Mouse (Mus musculus) liver, embryonic 13.5 days (tissue): ENCODE data around the gene 3110001I22Rik. TPM values are rescaled to one million over a fixed set of nuclear protein-coding genes. Genes with fewer than 3 reads are reported as not detected.
A peak's percentile ranks its signal among the peaks of the same experiment; 100 is the strongest.
"Not testable (repeated sequence)": the region's sequence is repeated elsewhere in the genome, so short reads cannot be mapped to it uniquely, and the experiment has no call there.

Source experiments
- ATAC-seq: fragments of 200-750 bp; cut with Nextera tagmentation; 2 replicates; pipeline ENCODE4 v1.8.0; 2017; ENCODE audit warnings: low read depth, mild to moderate bottlenecking, moderate number of reproducible peaks, moderate library complexity
- DNase-seq: peaks from one replicate; pipeline ENCODE4 v3.0.0; 2022
- H3K27ac ChIP-seq: fragments of 300-500 bp; sonication (generic); 2 replicates; pipeline ENCODE4 v1.5.1; 2015; ENCODE audit warnings: moderate library complexity, mild to moderate bottlenecking, inconsistent platforms
- H3K27me3 ChIP-seq: fragments of 300-500 bp; sonication (generic); 2 replicates; pipeline ENCODE4 v1.6.1; 2015; ENCODE audit warnings: mild to moderate bottlenecking, inconsistent platforms
- H3K36me3 ChIP-seq: fragments of 300-500 bp; sonication (generic); 2 replicates; pipeline ENCODE4 v1.6.1; 2015; ENCODE audit warnings: mild to moderate bottlenecking, inconsistent platforms
- H3K4me1 ChIP-seq: fragments of 300-500 bp; sonication (generic); replicated peaks from 2 replicates; pipeline ENCODE4 v1.6.1; 2015; ENCODE audit warnings: inconsistent platforms
- H3K4me2 ChIP-seq: fragments of 300-500 bp; sonication (generic); 2 replicates; pipeline ENCODE4 v1.6.1; 2015; ENCODE audit warnings: inconsistent platforms, mild to moderate bottlenecking, moderate library complexity
- H3K4me3 ChIP-seq: fragments of 300-500 bp; sonication (generic); replicated peaks from 2 replicates; pipeline ENCODE4 v1.5.1; 2015; ENCODE audit warnings: mild to moderate bottlenecking, inconsistent platforms
- H3K9ac ChIP-seq: fragments of 300-500 bp; sonication (generic); 2 replicates; pipeline ENCODE4 v1.6.1; 2015; ENCODE audit warnings: mild to moderate bottlenecking, inconsistent platforms
- H3K9me3 ChIP-seq: fragments of 300-500 bp; sonication (generic); replicated peaks from 2 replicates; pipeline ENCODE4 v1.6.1; 2016; ENCODE audit warnings: inconsistent platforms
- WGBS: fragments of 180-500 bp; shearing (Covaris S2); methylation state at CpG from one replicate; pipeline ENCODE4 v1.1.7; 2015; ENCODE audit not compliant: insufficient replicate concordance; 5-methylcytosine and 5-hydroxymethylcytosine counted together
- polyA plus RNA-seq: library from polyadenylated mRNA; unstranded; fragments of >200 nt; fragmentation: Nextera tagmentation; extraction: Ambion mirVana; gene quantifications from 2 replicates; pipeline ENCODE4 v1.2.1, GENCODE M21; 2015

Gene 3110001I22Rik
- 3.0 and 3.1 TPM in 2 replicates for polyA plus RNA-seq

DNA sequence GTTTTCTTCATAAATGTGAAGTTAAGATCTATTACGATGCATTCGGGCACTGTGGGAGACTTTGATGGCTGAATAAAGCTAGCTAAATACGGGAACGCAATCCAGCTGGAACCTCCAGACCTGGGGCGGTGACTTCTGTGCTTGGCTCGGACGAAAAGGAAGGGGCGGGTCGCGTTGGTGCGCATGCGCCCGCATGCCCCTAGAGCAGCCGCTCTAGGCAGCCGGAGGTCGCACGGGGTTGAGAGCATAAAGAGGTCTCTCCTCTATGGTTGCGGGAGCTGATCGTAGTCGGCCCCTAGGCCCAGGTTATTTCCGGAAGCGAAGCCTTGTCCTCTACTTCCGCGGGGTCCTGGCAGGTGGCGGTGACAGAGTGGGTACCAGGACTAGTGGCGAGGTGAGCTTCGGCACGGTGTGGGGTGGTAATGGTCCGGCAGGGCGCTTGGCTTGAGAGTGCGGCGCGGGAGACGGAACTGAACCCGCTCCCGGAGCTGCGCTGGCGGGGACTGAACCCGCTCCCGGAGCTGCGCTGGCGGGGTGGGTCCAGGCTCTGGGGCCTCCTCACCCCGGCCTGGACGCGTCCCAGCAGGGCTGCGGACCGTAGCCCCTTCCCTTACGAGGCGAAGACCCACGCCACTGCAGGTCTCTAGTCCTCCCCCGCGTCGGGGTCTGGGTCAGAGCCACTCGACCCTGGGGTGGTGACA, at the start of gene 3110001I22Rik, which contains the start of gene Bfar:
Gene 3110001I22Rik (plus strand): TSS at position 245 of the 701 bp plus-strand sequence.
Gene Bfar (plus strand): TSS at position 174 of the 701 bp plus-strand sequence.
- ATAC-seq (peak; percentile 82), DNase-seq (peak; percentile 88)
- Histone ChIP-seq H3K27me3 (no peaks in the 10 kb centered on the region), H3K9ac (peak within 1 kb of the TSS; percentile 91), H3K4me3 (peak within 1 kb of the TSS; percentile 92), H3K4me1 (peaks cover 44% of the 10 kb centered on the region), H3K9me3 (no peaks in the 10 kb centered on the region), H3K4me2 (peak within 1 kb of the TSS; percentile 93), H3K36me3 (peaks cover 7% of the 10 kb centered on the region), H3K27ac (peak within 1 kb of the TSS; percentile 84)
- WGBS, result under 1% methylated on average over 54 of the region's 54 CpGs

DNA sequence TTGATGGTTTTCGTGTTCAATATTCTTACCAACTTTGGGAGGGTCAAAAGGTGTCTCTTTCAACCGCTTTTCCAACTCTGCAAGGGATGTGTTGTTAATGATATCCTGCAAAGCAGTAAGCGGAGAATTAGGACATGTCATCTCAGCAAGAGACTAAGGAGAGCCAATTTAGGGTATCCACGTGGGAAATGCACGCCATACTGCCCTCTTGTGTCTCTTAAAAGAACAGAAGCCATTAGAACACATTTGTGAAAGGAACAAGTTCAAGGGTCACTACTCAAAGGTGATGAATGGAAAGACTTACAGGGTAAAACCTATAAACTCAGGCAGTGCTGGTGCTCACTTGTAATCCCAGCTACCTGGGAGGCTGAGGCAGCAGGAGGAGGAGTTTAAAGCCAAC, 43.4 kb upstream of the 3110001I22Rik start:
- Histone ChIP-seq H3K27ac (no peak overlapping the region), H3K36me3 (peaks cover 70% of the 10 kb centered on the region), H3K4me2 (no peak overlapping the region), H3K9me3 (no peaks in the 10 kb centered on the region), H3K27me3 (no peaks in the 10 kb centered on the region), H3K4me1 (no peaks in the 10 kb centered on the region), H3K4me3 (no peak overlapping the region), H3K9ac (no peak overlapping the region)
- 54% methylated on average over 5 of the region's 5 CpGs for WGBS
- DNase-seq (no peak), ATAC-seq (no peak)

DNA sequence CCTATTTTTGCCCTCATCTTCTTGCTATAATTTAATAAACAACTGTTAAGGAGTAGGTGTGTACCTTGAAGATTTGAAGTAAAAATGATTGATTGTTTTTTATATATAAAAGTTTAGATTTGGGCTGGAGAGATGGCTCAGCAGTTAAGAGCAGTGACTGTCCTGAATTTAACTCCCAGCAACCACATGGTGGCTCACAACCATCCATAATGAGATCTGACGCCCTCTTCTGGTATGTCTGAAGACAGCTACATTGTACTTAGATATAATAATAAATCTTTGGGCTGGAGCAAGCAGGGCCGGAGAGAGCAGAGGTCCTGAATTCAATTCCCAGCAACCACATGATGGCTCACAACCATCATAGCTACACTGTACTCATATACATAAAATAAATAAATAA, 33.5 kb upstream of the 3110001I22Rik start:
- H3K9ac ChIP-seq, DNase-seq, H3K9me3 ChIP-seq, H3K27me3 ChIP-seq, H3K4me2 ChIP-seq, H3K4me3 ChIP-seq, ATAC-seq, H3K27ac ChIP-seq, H3K4me1 ChIP-seq: not testable (repeated sequence)
- H3K36me3 ChIP-seq, result peaks cover 46% of the 10 kb centered on the region
- whole genome bisulfite sequencing, result 52% methylated on average over 2 of the region's 2 CpGs

DNA sequence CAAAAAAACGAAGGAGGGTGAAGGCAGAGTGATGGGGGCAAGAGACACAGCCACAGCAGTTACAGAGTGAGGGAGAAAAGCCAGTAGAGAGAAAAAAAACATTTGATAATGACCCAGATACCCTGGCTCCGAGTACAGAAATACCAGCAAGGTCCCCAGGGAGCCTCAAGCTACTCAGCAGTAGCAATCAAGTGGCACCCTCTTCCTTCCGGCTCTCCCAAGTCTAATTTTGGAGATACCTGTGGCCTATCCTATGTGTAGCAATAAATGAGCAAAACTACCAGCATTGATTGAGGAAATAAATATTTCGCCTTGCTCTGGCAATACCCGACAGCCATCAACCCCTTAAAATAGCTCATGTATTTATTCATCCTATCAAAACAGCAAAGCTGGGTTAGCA, 32.2 kb upstream of the 3110001I22Rik start:
- Histone ChIP-seq H3K27me3 (no peaks in the 10 kb centered on the region), H3K4me3 (no peak overlapping the region), H3K9me3 (no peaks in the 10 kb centered on the region), H3K36me3 (peaks cover 39% of the 10 kb centered on the region), H3K4me2 (no peak overlapping the region), H3K27ac (no peak overlapping the region), H3K4me1 (no peaks in the 10 kb centered on the region), H3K9ac (no peak overlapping the region)
- ATAC-seq, result no peak
- no peak for DNase-seq
- WGBS, result 82% methylated on average over 5 of the region's 5 CpGs

DNA sequence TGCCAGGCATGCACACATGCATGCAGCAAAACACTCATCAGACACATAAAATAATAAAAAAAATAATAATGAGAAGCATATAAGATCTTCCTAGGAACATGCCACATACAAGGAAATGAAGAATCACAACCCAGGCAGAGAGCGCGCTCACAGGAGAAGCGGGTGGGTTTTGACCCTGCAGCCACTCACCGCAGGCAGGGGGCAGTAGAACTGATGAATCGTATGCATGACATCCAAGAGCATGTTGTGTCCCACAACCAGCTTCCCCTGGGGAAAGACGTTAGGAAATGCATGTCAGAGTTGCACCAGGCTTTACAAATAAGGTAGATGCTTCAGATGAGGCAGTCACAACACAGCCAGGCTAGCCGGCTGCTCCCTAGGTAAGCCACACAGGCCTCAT, 31.7 kb upstream of the 3110001I22Rik start:
- Histone ChIP-seq H3K36me3 (peaks cover 38% of the 10 kb centered on the region), H3K4me3 (no peak overlapping the region), H3K27me3 (no peaks in the 10 kb centered on the region), H3K9me3 (no peaks in the 10 kb centered on the region), H3K4me1 (no peaks in the 10 kb centered on the region), H3K4me2 (no peak overlapping the region), H3K9ac (no peak overlapping the region), H3K27ac (no peak overlapping the region)
- no peak for DNase-seq
- WGBS, result 79% methylated on average over 7 of the region's 7 CpGs
- no peak for ATAC-seq

GRCm38 (mm10) chr16:13644474-13644873, 27.3 kb upstream of the 3110001I22Rik start:
- DNase-seq (no peak), ATAC-seq (no peak)
- no peak overlapping the region for H3K9ac ChIP-seq
- H3K36me3 ChIP-seq, result peaks cover 29% of the 10 kb centered on the region
- no peak overlapping the region for H3K27ac ChIP-seq
- no peak overlapping the region for H3K4me2 ChIP-seq
- no peaks in the 10 kb centered on the region for H3K27me3 ChIP-seq
- WGBS, result 52% methylated on average over 3 of the region's 3 CpGs
- no peaks in the 10 kb centered on the region for H3K9me3 ChIP-seq
- no peaks in the 10 kb centered on the region for H3K4me1 ChIP-seq
- no peak overlapping the region for H3K4me3 ChIP-seq

GRCm38 (mm10) chr16:13645930-13646329, 25.8 kb upstream of the 3110001I22Rik start:
- peaks cover 35% of the 10 kb centered on the region for H3K36me3 ChIP-seq
- H3K9ac ChIP-seq, result no peak overlapping the region
- no peak overlapping the region for H3K4me2 ChIP-seq
- no peak overlapping the region for H3K27ac ChIP-seq
- H3K4me3 ChIP-seq, result no peak overlapping the region
- WGBS, result 77% methylated on average over 4 of the region's 4 CpGs
- no peak for DNase-seq
- no peaks in the 10 kb centered on the region for H3K27me3 ChIP-seq
- no peaks in the 10 kb centered on the region for H3K4me1 ChIP-seq
- ATAC-seq, result no peak
- H3K9me3 ChIP-seq, result no peaks in the 10 kb centered on the region

DNA sequence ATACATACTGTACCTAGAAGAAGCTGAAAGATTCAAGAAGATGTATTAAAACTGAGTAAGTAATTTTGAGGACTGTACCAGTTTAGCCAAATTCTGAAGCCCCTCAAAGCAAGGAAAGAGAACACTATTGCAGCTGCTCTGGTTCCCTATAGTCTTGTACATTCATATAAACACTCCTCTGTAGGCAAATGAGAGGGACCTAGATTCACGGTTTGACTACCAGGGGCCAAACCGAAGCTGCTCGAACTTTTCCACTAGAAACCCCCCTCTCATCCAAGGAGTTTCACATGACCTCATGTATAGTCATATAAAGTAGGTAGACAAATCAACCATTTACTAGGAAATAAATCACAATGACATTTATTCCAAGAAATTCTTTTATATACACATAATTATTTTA, 12.8 kb upstream of the 3110001I22Rik start:
- H3K4me3 ChIP-seq, result no peak overlapping the region
- 85% methylated on average over 3 of the region's 3 CpGs for WGBS
- no peaks in the 10 kb centered on the region for H3K4me1 ChIP-seq
- no peaks in the 10 kb centered on the region for H3K9me3 ChIP-seq
- no peak for ATAC-seq
- H3K27me3 ChIP-seq, result no peaks in the 10 kb centered on the region
- H3K27ac ChIP-seq, result no peak overlapping the region
- DNase-seq, result no peak
- H3K9ac ChIP-seq, result no peak overlapping the region
- no peak overlapping the region for H3K4me2 ChIP-seq
- peaks cover 55% of the 10 kb centered on the region for H3K36me3 ChIP-seq

DNA sequence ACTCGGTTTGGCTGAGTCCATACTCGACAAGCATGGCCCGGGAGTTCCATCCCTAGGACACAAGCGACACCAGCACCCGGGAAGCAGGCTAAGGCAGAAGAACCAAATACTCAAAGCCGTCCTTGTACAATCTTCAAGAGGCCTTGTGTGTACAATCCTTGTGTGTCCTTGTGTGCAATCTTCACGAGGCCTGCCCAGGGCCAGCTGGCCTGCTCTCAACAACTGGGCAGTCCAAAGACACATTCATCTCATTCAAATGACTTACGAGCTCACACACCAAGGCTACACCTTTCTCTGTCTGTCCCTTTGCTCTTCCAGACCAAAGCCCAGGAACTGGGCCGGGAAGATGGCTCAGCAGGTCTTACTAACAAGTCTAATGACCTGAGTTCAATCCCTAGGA, 11.0 kb upstream of the 3110001I22Rik start:
- H3K9ac ChIP-seq, result no peak overlapping the region
- DNase-seq, result no peak
- H3K27me3 ChIP-seq, result no peaks in the 10 kb centered on the region
- ATAC-seq, result no peak
- WGBS, result 85% methylated on average over 9 of the region's 9 CpGs
- peaks cover 54% of the 10 kb centered on the region for H3K36me3 ChIP-seq
- no peaks in the 10 kb centered on the region for H3K4me1 ChIP-seq
- H3K27ac ChIP-seq, result no peak overlapping the region
- H3K4me3 ChIP-seq, result no peak overlapping the region
- no peaks in the 10 kb centered on the region for H3K9me3 ChIP-seq
- H3K4me2 ChIP-seq, result no peak overlapping the region

DNA sequence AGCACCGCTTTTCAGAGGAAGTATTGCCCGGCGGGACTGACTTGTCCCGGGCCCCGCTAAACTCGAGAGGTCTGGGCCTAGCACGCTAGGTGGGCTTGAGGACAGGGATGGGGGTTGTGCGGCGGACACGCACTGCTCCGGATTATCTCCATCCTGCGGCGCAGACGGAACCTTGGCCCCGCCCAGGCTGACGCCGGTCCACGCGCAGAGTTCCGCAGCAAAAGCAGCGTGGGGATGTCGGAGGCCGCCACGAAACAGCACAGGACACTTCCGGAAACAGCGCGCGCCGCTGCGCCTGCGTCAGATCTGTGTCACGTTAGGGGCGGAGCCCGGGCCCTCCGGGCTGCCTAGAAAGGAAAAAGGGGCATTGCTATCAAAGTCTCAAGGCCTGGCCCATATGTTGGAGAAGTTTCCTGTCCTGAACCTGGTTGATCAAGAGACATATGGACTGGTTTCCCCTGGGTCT, 3.8 kb upstream of the 3110001I22Rik start, which contains the start of gene Parn:
Gene Parn (minus strand): TSS at position 293 of the 466 bp plus-strand sequence.
- Histone ChIP-seq H3K9me3 (no peaks in the 10 kb centered on the region), H3K9ac (peak within 1 kb of the TSS; percentile 81), H3K27ac (peak within 1 kb of the TSS; percentile 75), H3K27me3 (no peaks in the 10 kb centered on the region), H3K4me2 (peak within 1 kb of the TSS; percentile 78), H3K36me3 (peaks cover 21% of the 10 kb centered on the region), H3K4me3 (peak within 1 kb of the TSS; percentile 74), H3K4me1 (peaks cover 40% of the 10 kb centered on the region)
- ATAC-seq (peak; percentile 81), DNase-seq (peak; percentile 91)
- WGBS, result under 1% methylated on average over 35 of the region's 35 CpGs

- Histone ChIP-seq H3K4me1 (peaks cover 46% of the 10 kb centered on the region), H3K9ac (peak overlapping the region; percentile 81), H3K27ac (peak overlapping the region; percentile 75), H3K9me3 (no peaks in the 10 kb centered on the region), H3K4me3 (peak overlapping the region; percentile 74), H3K36me3 (peaks cover 15% of the 10 kb centered on the region), H3K4me2 (peak overlapping the region; percentile 78), H3K27me3 (no peaks in the 10 kb centered on the region)
- ATAC-seq (no peak), DNase-seq (peak; percentile 8)
- WGBS, result 60% methylated on average over 10 of the region's 10 CpGs
These were observed 3.2 kb upstream of the 3110001I22Rik start for GRCm38 (mm10) chr16:13668402-13669108.
